Mouse (Mus musculus) olfactory bulb, adult 2 months (tissue): Measurements from ENCODE around the gene Hilpda.

Source experiments
- CTCF ChIP-seq: fragments of 200-500 bp; IDR thresholded peaks from 2 replicates; pipeline ENCODE4 v1.5.1; 2012; ENCODE audit warnings: low read depth, mild to moderate bottlenecking, low read length, moderate library complexity; ENCODE audit not compliant: insufficient read depth
- POLR2A ChIP-seq: fragments of 200-500 bp; IDR thresholded peaks from 2 replicates; pipeline ENCODE4 v1.6.1; 2012; ENCODE audit warnings: mild to moderate bottlenecking, low read depth, low read length, moderate library complexity; ENCODE audit not compliant: insufficient read depth

DNA sequence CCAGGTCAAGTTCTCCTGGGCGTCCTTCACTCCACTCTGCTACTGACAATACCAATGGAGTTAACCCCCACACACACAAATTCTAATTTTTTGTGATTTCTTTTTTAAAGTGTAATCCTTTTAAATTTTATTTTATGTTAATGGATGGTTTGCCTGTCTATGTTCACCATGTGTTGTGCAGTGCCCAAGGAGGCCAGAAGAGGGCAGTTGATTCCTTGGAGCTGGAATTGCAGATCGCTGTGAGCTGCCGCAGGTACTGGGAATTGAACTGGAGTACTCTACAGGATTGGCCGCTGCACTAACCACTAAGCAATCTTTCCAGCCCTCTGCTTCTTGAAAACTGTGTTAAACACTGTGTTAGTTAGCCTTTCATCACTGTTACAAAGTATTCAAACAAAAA lies 33.2 kb downstream of the Hilpda start:
- TF ChIP-seq CTCF: no peak
- TF ChIP-seq POLR2A: no peak
